Mouse (Mus musculus): ENCODE data around the gene Nr3c2.

DNA sequence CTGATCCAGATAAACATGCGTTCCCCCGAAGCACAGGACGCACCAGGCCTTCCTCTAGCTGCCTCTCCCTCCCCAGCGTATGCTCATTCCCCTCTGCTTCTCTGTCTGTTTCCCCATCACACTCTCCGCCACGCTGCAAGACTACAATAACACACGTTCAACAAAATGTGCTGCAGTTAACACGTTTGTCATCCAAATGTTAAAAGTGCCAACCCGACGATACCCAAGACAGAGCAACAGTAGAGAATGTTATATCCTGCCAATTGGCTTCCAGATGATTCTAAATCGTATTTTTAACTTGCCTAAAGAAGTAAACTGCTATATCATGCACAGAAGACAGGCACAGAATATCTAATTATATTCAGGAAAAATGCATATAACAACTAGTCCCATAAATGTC lies 395.4 kb downstream of the Nr3c2 start:
- no peak for TF ChIP-seq TAL1 (IDR thresholded peaks at IDR 0.05; ENCODE audit: low read length)
- no peak for TF ChIP-seq GATA1 (IDR thresholded peaks at IDR 0.05; ENCODE audit: low read length)

Measured in erythroblast, embryonic 14.5 days (primary cell).